Mouse (Mus musculus): ENCODE results near the gene Plekhg5. TPM values are rescaled to one million over a fixed set of nuclear protein-coding genes. Genes with fewer than 3 reads are reported as not detected.
"Not testable (repeated sequence)": the region's sequence is repeated elsewhere in the genome, so short reads cannot be mapped to it uniquely, and the experiment has no call there.

The Plekhg5 gene
- polyA plus RNA-seq (2012; rRNA removed) = 35.0 and 37.7 TPM in 2 replicates

GRCm38 (mm10) chr4:152072121-152072601, at the start of gene Plekhg5:
Gene Plekhg5 (plus strand): TSS chr4:152072498.
- no peak for DNase-seq (ENCODE audit: low read depth)

DNA sequence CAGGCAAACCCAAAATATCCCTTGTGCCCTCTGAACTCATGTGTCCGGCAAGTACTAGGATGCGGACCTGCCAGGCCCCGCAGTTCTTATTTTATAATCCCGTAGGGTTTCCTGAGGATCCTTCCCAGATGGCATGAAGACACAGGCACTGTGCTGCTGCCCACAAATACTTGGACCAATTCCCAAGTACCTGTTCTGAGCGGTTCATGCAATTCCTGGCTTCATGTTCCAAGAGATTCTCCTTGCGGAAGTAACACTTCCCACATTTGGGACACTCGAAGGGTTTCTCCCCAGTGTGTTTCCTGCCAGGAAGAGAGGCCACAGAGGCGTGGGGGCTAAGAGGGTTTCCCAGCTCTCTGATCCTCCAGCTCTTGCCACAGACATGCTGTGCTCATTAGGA, 49.8 kb upstream of the Plekhg5 start:
- no peak for DNase-seq (ENCODE audit: low read depth)

GRCm38 (mm10) chr4:152024525-152024924, 47.8 kb upstream of the Plekhg5 start:
- no peak for DNase-seq (ENCODE audit: low read depth)

DNA sequence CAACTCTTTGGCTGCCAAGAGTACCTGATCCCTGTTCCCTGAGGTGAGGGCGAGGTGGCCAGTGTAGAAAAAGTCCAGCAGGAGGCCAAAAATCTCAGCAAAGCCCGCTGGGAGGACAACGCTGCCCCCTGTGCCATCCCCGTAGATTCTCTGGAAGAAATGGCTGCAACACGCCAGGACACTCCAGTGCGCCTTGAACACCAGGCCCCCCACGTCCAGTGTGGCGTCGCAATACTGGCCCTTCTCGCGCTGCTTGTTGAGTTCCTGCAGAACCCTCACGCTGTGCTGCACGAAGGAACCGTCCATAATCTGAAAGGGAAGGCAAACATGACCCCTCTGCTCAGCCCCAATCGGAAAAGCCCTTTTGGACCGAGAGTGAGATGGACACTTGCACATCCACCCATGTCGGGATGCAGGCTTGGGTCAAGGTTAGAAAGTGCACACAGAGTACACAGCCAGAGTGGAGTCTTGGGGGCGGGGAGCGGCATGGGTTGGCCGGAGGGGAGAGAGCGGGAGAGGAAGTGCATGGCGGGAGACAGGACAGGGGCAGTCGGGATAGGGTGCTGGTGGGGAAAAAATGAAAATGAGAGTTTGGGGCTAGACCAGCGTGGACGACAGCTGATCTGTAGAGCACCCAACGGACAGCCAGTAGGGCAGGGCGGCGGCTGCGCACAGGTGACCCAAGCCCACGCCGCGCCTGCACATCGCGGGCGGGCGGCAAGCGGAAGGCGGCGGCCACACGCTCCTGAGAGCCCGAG, 45.4 kb upstream of the Plekhg5 start:
- no peak for DNase-seq (ENCODE audit: low read depth)

DNA sequence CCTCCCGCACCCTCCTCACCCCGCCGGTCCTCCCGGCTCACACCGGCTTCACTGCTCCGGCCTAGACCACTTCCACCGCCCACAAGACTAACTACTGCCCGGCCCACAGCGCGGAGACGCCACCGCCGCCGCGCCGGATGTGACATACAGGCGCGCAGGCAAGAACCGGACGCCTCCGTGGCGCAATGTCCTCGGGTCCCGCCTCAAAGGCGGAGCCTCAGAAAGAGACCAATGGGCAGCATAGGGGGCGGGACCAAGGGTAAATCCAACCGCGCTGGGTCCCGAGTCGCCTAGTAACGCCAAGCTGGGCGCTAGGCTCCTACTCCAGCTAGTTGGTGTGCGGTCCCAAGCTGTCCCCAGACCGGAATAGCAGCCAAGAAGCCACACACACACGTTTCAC, 44.8 kb upstream of the Plekhg5 start, which contains the start of gene Zbtb48:
Zbtb48 (minus strand) TSS at position 148 of the 400 bp plus-strand sequence.
- DNase-seq (ENCODE audit: low read depth) = no peak

DNA sequence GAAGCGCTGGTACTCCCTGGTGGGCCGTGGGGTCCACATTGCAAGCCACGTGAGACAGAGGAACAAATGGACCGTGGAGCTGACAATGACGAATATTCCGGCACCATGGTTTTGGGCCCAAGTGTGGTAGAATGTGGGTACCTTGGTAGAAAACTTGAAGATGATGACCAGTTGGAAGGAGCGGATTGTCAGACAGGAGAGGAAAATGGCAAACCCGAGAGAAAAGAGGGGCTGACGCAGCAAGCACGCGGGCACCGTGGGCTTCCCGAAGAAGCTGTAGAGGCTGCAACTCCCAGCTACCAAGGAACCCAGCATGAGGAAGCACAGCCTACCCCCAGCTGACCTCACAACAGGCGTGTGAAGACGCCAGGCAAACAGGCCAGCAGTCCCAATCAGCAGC, 43.8 kb upstream of the Plekhg5 start:
- DNase-seq (ENCODE audit: low read depth) = no peak

- DNase-seq (ENCODE audit: low read depth) = no peak
Observed at GRCm38 (mm10) chr4:152029087-152029486, 43.2 kb upstream of the Plekhg5 start.

DNA sequence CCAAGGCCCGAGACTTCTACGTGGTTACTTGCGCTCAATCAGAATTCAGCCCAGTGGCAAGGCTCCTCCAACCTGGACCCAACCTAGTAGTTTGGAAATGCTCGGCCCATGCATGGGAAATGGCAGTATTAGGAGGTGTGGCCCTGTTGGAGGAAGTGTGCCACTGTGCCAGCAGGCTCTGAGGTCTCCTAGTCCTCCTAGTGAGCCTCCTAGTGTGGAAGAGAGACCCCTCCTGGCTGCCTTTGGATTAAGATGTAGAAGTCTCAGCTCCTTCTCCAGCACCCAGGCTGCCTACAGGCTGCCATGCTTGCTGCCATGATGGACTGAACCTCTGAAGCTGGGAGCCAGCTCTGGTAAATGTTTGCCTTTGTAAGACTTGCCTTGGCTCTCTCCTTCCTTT, 42.3 kb upstream of the Plekhg5 start:
- no peak for DNase-seq (ENCODE audit: low read depth)

DNA sequence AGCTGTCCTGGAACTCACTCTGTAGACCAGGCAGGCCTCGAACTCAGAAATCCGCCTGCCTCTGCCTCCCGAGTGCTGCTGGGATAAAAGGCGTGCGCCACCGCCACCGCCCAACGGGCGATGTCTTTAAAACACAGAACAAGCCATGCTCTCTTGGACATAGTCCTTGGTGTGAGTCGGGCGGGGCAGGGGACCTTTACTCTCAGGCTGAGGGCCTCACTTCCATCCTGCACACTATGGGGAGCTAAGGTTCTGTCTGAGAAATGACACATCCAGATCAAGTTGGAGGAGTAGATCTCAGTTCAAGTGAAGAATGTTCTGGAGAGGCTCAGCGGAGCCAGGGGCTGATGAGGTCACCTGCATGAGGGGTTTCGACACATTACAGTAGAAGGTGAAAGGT, 39.4 kb upstream of the Plekhg5 start:
- DNase-seq (ENCODE audit: low read depth) = no peak

- DNase-seq (ENCODE audit: low read depth) = not testable (repeated sequence)
Observed at GRCm38 (mm10) chr4:152036464-152036863, 35.8 kb upstream of the Plekhg5 start.

GRCm38 (mm10) chr4:152038225-152038984, 33.9 kb upstream of the Plekhg5 start, which contains the start of gene Tas1r1:
Gene Tas1r1 (minus strand): TSS chr4:152038568.
- DNase-seq (ENCODE audit: low read depth) = no peak

DNA sequence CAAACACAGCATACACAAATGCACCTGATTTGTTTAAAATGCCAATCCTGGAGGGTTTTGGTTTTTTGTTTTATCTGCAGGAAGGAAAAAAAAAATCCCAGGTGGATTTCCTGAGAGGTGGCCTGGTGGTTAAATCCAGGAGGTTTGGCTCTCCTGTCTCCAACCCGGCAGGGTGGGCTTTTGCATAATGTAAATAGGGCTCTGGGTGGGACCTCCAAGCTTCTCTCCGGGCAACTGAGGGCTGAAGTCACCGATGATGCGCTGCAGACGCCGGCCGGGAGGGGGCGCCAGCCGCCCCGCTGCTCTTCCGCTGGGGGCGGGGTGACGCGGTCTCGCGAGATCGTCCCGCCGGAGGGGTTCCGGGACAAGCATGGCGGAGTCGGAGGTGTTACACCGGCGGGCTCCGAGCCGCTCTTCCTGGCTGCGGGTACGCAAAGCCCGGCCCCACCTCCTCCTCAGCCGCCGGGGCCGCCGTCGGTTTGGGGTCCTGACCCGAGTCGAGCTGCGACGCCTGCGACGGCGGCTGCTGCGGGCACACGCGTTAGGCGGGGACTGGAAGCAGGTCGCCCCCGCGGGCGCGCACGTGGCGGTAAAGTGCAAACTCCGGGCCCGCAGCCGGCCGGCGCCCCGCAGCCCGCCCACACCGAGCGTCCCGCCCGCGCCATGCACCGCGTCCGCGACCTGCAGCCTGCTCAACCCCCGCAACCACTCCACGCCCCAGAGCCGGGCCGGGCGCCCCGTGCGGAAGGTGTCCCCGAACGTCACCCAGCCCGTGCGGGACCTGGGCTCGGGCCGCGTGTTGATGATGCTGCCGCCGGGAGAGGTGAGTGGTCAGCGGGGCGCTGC, 33.1 kb upstream of the Plekhg5 start, which contains the start of gene Nol9:
Nol9 (plus strand) TSS at position 337 of the 846 bp plus-strand sequence.
- DNase-seq (ENCODE audit: low read depth) = no peak

- no peak for DNase-seq (ENCODE audit: low read depth)
Observed at GRCm38 (mm10) chr4:152039831-152040310, 32.4 kb upstream of the Plekhg5 start.

GRCm38 (mm10) chr4:152041924-152042641, 30.2 kb upstream of the Plekhg5 start:
- DNase-seq (ENCODE audit: low read depth) = no peak

DNA sequence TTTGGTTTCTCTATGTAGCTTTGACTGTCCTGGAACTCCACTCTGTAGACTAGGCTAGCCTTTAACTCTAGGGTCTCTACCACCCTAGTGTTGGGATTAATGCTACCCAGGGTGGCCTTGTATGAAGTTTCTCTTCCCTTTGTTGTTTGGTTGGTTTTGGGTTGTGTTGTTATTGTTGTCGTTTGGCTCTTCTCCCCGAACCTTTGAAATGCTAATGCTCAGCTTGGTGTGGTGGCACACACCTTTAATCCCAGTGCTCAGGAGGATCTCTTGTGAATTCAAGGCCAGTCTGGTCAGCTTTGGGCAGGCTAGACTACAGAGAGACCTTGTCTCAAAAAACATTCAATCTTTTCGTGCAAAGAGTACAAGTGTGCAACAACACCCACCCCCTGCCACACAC, 29.1 kb upstream of the Plekhg5 start:
- DNase-seq (ENCODE audit: low read depth) = no peak

GRCm38 (mm10) chr4:152044609-152045008, 27.7 kb upstream of the Plekhg5 start:
- DNase-seq (ENCODE audit: low read depth) = no peak

DNA sequence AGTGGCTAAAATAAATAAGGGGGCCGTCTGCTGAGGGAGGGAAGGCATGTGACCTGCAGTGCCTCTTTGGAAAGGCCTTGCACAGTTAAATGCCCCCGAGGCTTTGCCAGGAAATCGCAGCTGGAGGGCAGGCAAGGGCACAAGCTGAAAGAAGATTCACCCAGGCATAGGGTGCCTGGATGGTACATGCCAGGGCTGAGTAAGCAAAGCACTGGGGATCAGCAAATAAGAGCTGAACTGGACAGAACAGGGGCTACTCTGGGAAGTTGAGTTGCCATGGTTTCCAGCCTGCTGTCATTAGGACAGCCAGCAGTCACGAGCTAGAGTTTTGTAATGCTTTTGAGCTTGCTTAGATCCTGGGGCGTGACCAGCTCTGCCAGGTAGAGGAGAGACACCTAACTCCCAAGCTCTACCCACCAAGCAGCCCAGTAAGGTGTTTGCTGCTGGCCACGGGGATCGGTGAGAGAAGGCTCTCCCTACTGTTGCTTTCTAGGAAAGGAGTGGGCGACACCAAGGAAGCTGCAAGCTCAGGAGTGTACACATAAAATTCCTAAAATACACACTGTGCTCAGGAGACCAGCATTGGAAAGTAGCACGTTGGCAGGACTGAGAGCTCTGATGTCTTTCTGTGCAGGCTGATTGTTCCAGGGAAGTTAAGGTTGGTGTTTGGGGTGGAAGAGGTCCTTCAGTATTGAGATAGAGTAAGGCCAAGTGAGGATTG, 9.7 kb upstream of the Plekhg5 start:
- no peak for DNase-seq (ENCODE audit: low read depth)

DNA sequence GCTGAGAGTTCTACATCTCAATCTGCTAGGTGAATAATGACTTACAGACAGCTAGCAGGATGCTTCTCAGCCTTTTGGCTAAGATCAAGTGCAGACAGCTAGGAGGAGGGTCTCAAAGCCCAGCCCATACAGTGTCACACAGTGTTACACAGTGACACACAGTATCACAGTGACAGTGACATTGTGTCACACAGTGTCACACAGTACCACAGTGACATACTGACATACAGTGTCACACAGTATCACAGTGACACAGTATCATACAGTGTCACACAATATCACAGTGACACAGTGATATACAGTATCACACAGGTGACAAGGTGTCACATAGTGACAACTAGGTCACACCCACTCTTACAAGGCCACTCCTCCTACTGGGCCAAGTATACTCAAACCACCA, 5.0 kb upstream of the Plekhg5 start:
- DNase-seq (ENCODE audit: low read depth) = no peak

DNA sequence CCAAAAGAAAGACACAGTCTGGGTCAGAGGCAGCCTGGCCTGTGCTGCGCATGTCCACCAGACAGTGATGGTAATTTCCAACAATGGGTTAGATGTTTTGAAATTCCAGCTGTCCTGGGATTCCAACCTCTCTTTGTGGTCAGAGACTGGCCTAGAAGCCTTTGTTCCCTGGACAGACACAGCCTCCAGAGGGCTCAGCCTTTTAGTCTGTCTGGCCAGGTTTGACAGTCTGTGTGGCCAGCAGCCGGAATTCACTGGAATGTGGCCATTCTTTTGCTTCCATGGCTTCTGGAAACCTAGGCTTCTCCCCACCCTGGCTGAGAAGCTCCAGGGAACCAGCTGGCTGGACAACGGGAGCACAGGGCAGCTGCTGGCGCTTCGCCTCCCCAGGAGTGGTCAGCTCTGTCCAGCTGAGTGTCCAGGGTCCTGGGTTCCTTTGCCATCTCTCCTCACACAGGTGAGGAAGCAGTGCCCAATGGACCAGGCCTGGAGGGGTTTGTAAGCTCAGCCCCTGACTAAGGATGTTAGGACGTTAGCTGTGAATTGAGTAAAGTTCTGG, 4.1 kb upstream of the Plekhg5 start:
- DNase-seq (ENCODE audit: low read depth) = no peak

- DNase-seq (ENCODE audit: low read depth) = no peak
Observed at GRCm38 (mm10) chr4:152069245-152069644, 3.1 kb upstream of the Plekhg5 start.
